Mouse (Mus musculus) limb, embryonic 10.5 days (tissue): ENCODE measurements around the gene Ppp6r3. TPM values are rescaled to one million over a fixed set of nuclear protein-coding genes. Genes with fewer than 3 reads are reported as not detected.
"Not testable (repeated sequence)": the region's sequence is repeated elsewhere in the genome, so short reads cannot be mapped to it uniquely, and the experiment has no call there.

Experiments
- DNase-seq: peaks from one replicate; pipeline ENCODE4 v3.0.0-alpha.2; 2017; ENCODE audit warnings: low spot score
- H3K27ac ChIP-seq: fragments of 300-500 bp; sonication (generic); 2 replicates; pipeline ENCODE4 v1.5.1; 2016; ENCODE audit warnings: mild to moderate bottlenecking
- H3K27me3 ChIP-seq: fragments of 300-500 bp; sonication (generic); 2 replicates; pipeline ENCODE4 v1.6.1; 2016; ENCODE audit warnings: low read depth, mild to moderate bottlenecking; ENCODE audit not compliant: poor library complexity, severe bottlenecking
- H3K36me3 ChIP-seq: fragments of 300-500 bp; sonication (generic); 2 replicates; pipeline ENCODE4 v1.6.1; 2016; ENCODE audit warnings: mild to moderate bottlenecking, moderate library complexity
- H3K4me1 ChIP-seq: fragments of 300-500 bp; sonication (generic); 2 replicates; pipeline ENCODE4 v1.6.1; 2016
- H3K4me3 ChIP-seq: fragments of 300-500 bp; sonication (generic); 2 replicates; pipeline ENCODE4 v1.5.1; 2016; ENCODE audit warnings: mild to moderate bottlenecking, moderate library complexity
- H3K9me3 ChIP-seq: fragments of 300-500 bp; sonication (generic); replicated peaks from 2 replicates; pipeline ENCODE4 v1.6.1; 2016; ENCODE audit warnings: mild to moderate bottlenecking
- WGBS: fragments of 180-500 bp; shearing (Covaris S2); methylation state at CpG from one replicate; pipeline ENCODE4 v1.1.7; 2016; 5-methylcytosine and 5-hydroxymethylcytosine counted together
- polyA plus RNA-seq: library from polyadenylated mRNA; unstranded; fragments of >200 nt; fragmentation: Nextera tagmentation; extraction: Ambion mirVana; gene quantifications from 2 replicates; pipeline ENCODE4 v1.2.1, GENCODE M21; 2016

Gene Ppp6r3
- polyA plus RNA-seq, 1 experiment from 2014 or later, result 82.4 TPM

GRCm38 (mm10) chr19:3589968-3590367 is 14.4 kb upstream of the Ppp6r3 start:
- H3K36me3 ChIP-seq, result peaks cover 98% of the 10 kb centered on the region
- WGBS, result 93% methylated on average over 4 of the region's 4 CpGs
- H3K4me1 ChIP-seq, result no peaks in the 10 kb centered on the region
- no peak overlapping the region for H3K4me3 ChIP-seq
- no peaks in the 10 kb centered on the region for H3K27me3 ChIP-seq
- H3K9me3 ChIP-seq, result no peaks in the 10 kb centered on the region
- no peak overlapping the region for H3K27ac ChIP-seq
- DNase-seq, result no peak

- WGBS, result 83% methylated on average over 5 of the region's 5 CpGs
- H3K27me3 ChIP-seq, result no peaks in the 10 kb centered on the region
- no peak overlapping the region for H3K4me3 ChIP-seq
- peaks cover 98% of the 10 kb centered on the region for H3K36me3 ChIP-seq
- H3K4me1 ChIP-seq, result no peaks in the 10 kb centered on the region
- no peak overlapping the region for H3K27ac ChIP-seq
- H3K9me3 ChIP-seq, result no peaks in the 10 kb centered on the region
- DNase-seq, result no peak
Measured at GRCm38 (mm10) chr19:3589547-3589946, 14.0 kb upstream of the Ppp6r3 start.

GRCm38 (mm10) chr19:3587729-3588128 is 12.2 kb upstream of the Ppp6r3 start:
- H3K4me3 ChIP-seq, H3K27me3 ChIP-seq, H3K9me3 ChIP-seq, DNase-seq, H3K27ac ChIP-seq, H3K4me1 ChIP-seq: not testable (repeated sequence)
- WGBS, result 94% methylated on average over 5 of the region's 5 CpGs
- H3K36me3 ChIP-seq, result peaks cover 98% of the 10 kb centered on the region

GRCm38 (mm10) chr19:3586540-3586939 is 11.0 kb upstream of the Ppp6r3 start:
- Histone ChIP-seq H3K4me3 (no peak overlapping the region), H3K36me3 (peaks cover 90% of the 10 kb centered on the region), H3K27me3 (no peaks in the 10 kb centered on the region), H3K27ac (no peak overlapping the region), H3K9me3 (no peaks in the 10 kb centered on the region), H3K4me1 (no peaks in the 10 kb centered on the region)
- peak; percentile 76 for DNase-seq
- 26% methylated on average over 1 of the region's 1 CpGs for WGBS

- H3K4me1 ChIP-seq, result no peaks in the 10 kb centered on the region
- H3K9me3 ChIP-seq, result no peaks in the 10 kb centered on the region
- H3K27ac ChIP-seq, result no peak overlapping the region
- DNase-seq, result no peak
- H3K27me3 ChIP-seq, result no peaks in the 10 kb centered on the region
- WGBS, result 93% methylated on average over 9 of the region's 9 CpGs
- H3K4me3 ChIP-seq, result no peak overlapping the region
- H3K36me3 ChIP-seq, result peaks cover 85% of the 10 kb centered on the region
Measured at GRCm38 (mm10) chr19:3586026-3586425, 10.5 kb upstream of the Ppp6r3 start.

GRCm38 (mm10) chr19:3581326-3581725 is 5.8 kb upstream of the Ppp6r3 start:
- Histone ChIP-seq H3K4me1 (peaks cover 12% of the 10 kb centered on the region), H3K4me3 (no peak overlapping the region), H3K27ac (no peak overlapping the region), H3K9me3 (no peaks in the 10 kb centered on the region), H3K27me3 (no peaks in the 10 kb centered on the region), H3K36me3 (peaks cover 42% of the 10 kb centered on the region)
- 37% methylated on average over 7 of the region's 7 CpGs for WGBS
- DNase-seq, result peak; percentile 57

- no peaks in the 10 kb centered on the region for H3K27me3 ChIP-seq
- H3K27ac ChIP-seq, result no peak overlapping the region
Measured at GRCm38 (mm10) chr19:3577911-3578290, 2.4 kb upstream of the Ppp6r3 start.

GRCm38 (mm10) chr19:3577265-3577910 is 1.8 kb upstream of the Ppp6r3 start:
- peak overlapping the region; percentile 99; the same call in 1 of the 2 replicates for H3K27ac ChIP-seq
- H3K4me3 ChIP-seq, result no peak overlapping the region
- peaks cover 28% of the 10 kb centered on the region for H3K4me1 ChIP-seq
- H3K36me3 ChIP-seq, result peaks cover 8% of the 10 kb centered on the region
- no peaks in the 10 kb centered on the region for H3K9me3 ChIP-seq
- no peaks in the 10 kb centered on the region for H3K27me3 ChIP-seq
- 76% methylated on average over 4 of the region's 4 CpGs for WGBS
- no peak for DNase-seq

More at GRCm38 (mm10) chr19:3577911-3578290, 2.4 kb upstream of the Ppp6r3 start:
- Histone ChIP-seq H3K4me3 (no peak overlapping the region), H3K36me3 (peaks cover 10% of the 10 kb centered on the region), H3K9me3 (no peaks in the 10 kb centered on the region), H3K4me1 (peaks cover 28% of the 10 kb centered on the region)
- no peak for DNase-seq

- peak overlapping the region; percentile 99 for H3K27ac ChIP-seq
- H3K36me3 ChIP-seq, result peaks cover 12% of the 10 kb centered on the region
- H3K4me3 ChIP-seq, result peak overlapping the region; percentile 97
- DNase-seq, result no peak
- H3K27me3 ChIP-seq, result no peaks in the 10 kb centered on the region
- 72% methylated on average over 5 of the region's 5 CpGs for WGBS
- peaks cover 28% of the 10 kb centered on the region for H3K4me1 ChIP-seq
- H3K9me3 ChIP-seq, result no peaks in the 10 kb centered on the region
Measured at GRCm38 (mm10) chr19:3576451-3577264, 1.1 kb upstream of the Ppp6r3 start.

- peaks cover 10% of the 10 kb centered on the region; the same call in 1 of the 2 replicates for H3K36me3 ChIP-seq
- peak overlapping the region; percentile 99 for H3K27ac ChIP-seq
- H3K9me3 ChIP-seq, result no peaks in the 10 kb centered on the region
- WGBS, result under 1% methylated on average over 46 of the region's 50 CpGs
- no peaks in the 10 kb centered on the region for H3K27me3 ChIP-seq
- DNase-seq, result no peak
- peak overlapping the region; percentile 97 for H3K4me3 ChIP-seq
- H3K4me1 ChIP-seq, result peaks cover 28% of the 10 kb centered on the region
Measured at GRCm38 (mm10) chr19:3575276-3575631, 295 bp downstream of the Ppp6r3 start.

- no peak for DNase-seq
Measured at GRCm38 (mm10) chr19:3574593-3575094, 905 bp downstream of the Ppp6r3 start.

GRCm38 (mm10) chr19:3564309-3564708 is 11.2 kb downstream of the Ppp6r3 start:
- 98% methylated on average over 3 of the region's 3 CpGs for WGBS
- peaks cover 57% of the 10 kb centered on the region for H3K36me3 ChIP-seq
- DNase-seq, result no peak

More at GRCm38 (mm10) chr19:3574593-3575094, 905 bp downstream of the Ppp6r3 start:
- 4% methylated on average over 9 of the region's 9 CpGs for WGBS
- H3K27me3 ChIP-seq, result no peaks in the 10 kb centered on the region
- H3K4me3 ChIP-seq, result peak overlapping the region; percentile 97
- H3K27ac ChIP-seq, result peak overlapping the region; percentile 99
- H3K4me1 ChIP-seq, result peaks cover 28% of the 10 kb centered on the region
- H3K36me3 ChIP-seq, result peaks cover 10% of the 10 kb centered on the region; the same call in 1 of the 2 replicates
- H3K9me3 ChIP-seq, result no peaks in the 10 kb centered on the region

GRCm38 (mm10) chr19:3562752-3563151 is 12.8 kb downstream of the Ppp6r3 start:
- no peak overlapping the region for H3K4me3 ChIP-seq
- WGBS, result 94% methylated on average over 6 of the region's 6 CpGs
- H3K9me3 ChIP-seq, result peaks cover 3% of the 10 kb centered on the region; the same call in 1 of the 2 replicates
- peaks cover 62% of the 10 kb centered on the region for H3K36me3 ChIP-seq
- H3K27me3 ChIP-seq, result no peaks in the 10 kb centered on the region
- H3K27ac ChIP-seq, result no peak overlapping the region
- no peak for DNase-seq
- H3K4me1 ChIP-seq, result no peaks in the 10 kb centered on the region

More at GRCm38 (mm10) chr19:3564309-3564708, 11.2 kb downstream of the Ppp6r3 start:
- Histone ChIP-seq H3K27ac (no peak overlapping the region), H3K9me3 (peaks cover 3% of the 10 kb centered on the region; the same call in 1 of the 2 replicates), H3K4me1 (no peaks in the 10 kb centered on the region), H3K27me3 (no peaks in the 10 kb centered on the region), H3K4me3 (no peak overlapping the region)
